Mouse (Mus musculus): ENCODE results near the gene Cyp4b1.

DNA sequence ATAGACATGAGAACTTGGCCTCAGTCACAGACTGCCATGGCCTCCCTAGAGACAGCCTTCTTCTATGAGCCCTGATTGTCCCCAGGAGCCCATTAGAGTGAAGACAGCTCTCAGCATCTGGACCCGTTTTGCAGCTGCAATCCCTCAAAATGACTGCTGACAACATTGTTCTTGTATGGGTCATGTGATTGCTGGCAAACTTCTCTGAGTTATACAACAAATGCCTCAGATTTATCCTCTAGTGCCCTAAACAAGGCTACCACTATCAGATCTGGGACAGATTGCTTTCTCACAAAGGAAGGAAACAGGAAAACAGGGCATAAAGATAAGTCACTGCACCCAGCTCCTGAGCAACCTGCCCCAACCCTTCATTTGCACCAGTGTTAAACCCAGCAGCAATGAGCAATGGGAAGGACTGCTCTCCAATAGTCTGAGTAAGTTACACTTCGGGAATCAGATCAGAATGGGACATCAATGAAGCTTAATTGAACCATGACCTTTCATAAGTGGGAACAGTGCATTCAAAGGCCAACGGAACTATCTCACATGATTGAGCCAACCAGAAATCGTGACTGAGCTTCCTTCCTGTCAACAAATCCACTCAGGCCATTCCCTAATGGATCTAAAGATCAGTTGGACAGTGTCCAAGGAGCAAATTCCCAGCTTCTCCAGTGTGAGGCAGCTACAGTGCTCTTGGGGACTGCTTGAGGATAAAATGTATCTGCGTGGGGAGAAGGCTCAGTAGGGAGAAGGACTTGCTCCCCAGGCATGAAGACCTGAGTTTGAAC lies 4.4 kb downstream of the Cyp4b1 start:
- TF ChIP-seq TCF12 (IDR thresholded peaks at IDR 0.05; ENCODE audit: insufficient read depth, poor library complexity, severe bottlenecking) (no peak), MYOG (IDR thresholded peaks at IDR 0.05; ENCODE audit: control insufficient read depth in 1 of 3, insufficient read depth in 1 of 3, insufficient read length in 2 of 3, low read depth in 2 of 3) (no peak), MYOD1 (IDR thresholded peaks at IDR 0.05; ENCODE audit: control insufficient read depth in 1 of 3, insufficient read length in 2 of 3, low read depth in 2 of 3) (no peak), POLR2A (IDR thresholded peaks at IDR 0.05; ENCODE audit: insufficient read length, low read depth) (no peak), E2F4 (IDR thresholded peaks at IDR 0.05; ENCODE audit: insufficient read depth) (no peak), CEBPB (IDR thresholded peaks at IDR 0.05; ENCODE audit: insufficient read depth, poor library complexity, severe bottlenecking) (no peak), TCF3 (IDR thresholded peaks at IDR 0.05; ENCODE audit: insufficient read length, low read depth) (no peak), POLR2AphosphoS2 (IDR thresholded peaks at IDR 0.05; ENCODE audit: insufficient read length, low read depth) (no peak), USF1 (IDR thresholded peaks at IDR 0.05; ENCODE audit: low read depth) (no peak), REST (IDR thresholded peaks at IDR 0.05; ENCODE audit: insufficient read depth, insufficient read length) (no peak), SRF (IDR thresholded peaks at IDR 0.05; ENCODE audit: control insufficient read depth, insufficient read length, low read depth) (no peak), MAX (IDR thresholded peaks at IDR 0.05; ENCODE audit: low read depth) (no peak)

All from myocyte (in vitro differentiated cells).